Mouse (Mus musculus) kidney, postnatal 10 days (tissue): ENCODE measurements around the gene Grap2.
"Not testable (repeated sequence)": the region's sequence is repeated elsewhere in the genome, so short reads cannot be mapped to it uniquely, and the experiment has no call there.

ENCODE experiments used
- DNase-seq: peaks from one replicate; pipeline ENCODE4 v3.0.0; 2021; ENCODE audit warnings: mixed read lengths

Gene Grap2

DNA sequence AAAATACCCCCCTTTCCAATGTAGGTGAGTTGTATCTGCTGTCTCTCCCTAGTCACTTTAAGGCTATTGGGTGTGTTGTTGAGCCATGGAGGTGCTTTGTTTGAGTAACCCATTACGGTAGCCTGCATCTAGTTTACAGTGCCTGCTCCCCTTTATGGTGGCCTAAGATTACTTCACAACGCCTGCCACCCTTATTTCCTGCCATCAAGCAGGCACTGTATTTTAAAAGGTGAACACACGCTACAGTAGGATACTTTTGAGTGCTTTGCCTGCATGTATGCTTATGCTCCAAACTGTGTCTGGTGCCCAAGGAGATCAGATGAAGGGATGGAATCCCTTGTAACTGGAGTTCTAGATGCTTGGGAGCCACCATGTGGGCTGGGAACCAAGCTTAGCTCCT, 5.3 kb upstream of the Grap2 start:
- no peak for DNase-seq

DNA sequence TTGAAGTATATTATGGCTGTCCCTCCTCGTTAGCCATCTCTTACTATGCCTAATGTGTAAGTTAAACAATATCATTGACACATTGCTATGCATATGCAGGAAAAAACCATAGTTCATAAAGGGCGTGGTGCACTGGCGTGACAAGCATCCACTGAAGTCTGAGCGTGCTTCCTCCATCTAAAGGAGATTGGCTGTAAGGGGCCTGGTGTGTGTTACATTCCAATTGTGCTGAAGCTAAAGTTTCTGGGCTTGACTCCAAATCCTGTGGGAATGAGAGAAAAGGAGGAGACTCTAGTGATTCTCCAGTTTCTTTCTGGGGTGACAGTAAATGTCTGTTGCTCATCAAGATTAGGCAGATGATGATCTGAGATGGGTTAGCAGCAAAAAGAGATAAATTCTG, 4.7 kb upstream of the Grap2 start:
- no peak for DNase-seq

DNA sequence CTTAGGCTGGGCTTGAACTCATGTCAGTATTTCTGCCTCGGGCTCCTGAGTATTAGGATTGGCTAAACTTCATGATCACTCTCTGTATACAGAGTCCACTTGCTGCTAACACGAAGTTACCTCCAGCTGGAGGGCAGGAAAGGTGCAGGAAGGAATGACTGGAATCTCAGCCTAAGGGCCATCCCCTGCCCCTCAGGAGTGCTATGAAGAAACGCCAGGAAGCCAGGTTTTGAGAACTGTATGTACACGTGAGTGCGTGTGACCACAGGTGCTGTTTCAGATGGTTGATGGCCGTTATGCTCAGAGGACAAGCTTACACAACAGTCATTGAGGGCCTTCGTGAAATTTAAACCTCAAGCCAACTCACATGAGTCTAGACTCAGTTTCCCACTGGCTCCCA, 3.2 kb upstream of the Grap2 start:
- DNase-seq = no peak

DNA sequence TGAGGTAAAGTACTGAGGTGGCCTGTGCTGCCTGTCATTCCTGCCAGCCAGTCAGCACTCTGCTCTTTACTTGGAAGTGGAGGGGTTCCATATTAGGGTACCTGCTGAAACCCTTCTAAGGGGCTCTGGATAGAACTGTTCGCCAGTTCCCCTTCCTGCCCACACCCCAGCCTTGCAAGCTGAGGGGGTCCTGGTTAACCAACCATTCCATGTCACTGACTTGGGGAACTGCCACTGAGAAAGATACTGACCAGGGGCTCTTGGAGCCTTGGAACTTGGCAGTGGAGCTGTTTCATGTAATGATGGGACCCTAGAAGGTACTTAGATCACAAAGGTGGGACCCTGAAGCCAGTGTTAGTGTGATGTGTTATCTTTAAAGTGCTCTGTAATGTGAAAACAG, 2.2 kb upstream of the Grap2 start:
- no peak for DNase-seq

DNA sequence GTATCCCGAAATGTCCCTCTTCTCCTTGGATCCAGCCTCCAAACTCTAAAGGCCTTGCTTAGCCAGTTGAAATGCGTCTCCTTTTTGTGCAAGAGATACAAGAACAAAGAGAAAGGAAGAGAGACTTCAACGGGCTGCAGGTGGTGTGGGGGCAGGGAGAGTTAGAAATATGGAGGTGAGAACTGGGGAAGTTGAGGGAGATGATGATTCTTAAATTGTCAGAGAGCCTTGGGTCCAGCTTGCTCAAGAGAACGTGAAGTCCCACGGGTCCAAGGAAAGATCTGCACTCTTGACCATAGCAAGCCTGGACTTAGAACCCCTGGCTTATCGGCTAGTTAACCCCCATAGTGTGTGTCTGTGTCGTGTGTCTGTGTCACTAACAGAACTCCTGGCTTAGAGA, 783 bp upstream of the Grap2 start:
- no peak for DNase-seq

DNA sequence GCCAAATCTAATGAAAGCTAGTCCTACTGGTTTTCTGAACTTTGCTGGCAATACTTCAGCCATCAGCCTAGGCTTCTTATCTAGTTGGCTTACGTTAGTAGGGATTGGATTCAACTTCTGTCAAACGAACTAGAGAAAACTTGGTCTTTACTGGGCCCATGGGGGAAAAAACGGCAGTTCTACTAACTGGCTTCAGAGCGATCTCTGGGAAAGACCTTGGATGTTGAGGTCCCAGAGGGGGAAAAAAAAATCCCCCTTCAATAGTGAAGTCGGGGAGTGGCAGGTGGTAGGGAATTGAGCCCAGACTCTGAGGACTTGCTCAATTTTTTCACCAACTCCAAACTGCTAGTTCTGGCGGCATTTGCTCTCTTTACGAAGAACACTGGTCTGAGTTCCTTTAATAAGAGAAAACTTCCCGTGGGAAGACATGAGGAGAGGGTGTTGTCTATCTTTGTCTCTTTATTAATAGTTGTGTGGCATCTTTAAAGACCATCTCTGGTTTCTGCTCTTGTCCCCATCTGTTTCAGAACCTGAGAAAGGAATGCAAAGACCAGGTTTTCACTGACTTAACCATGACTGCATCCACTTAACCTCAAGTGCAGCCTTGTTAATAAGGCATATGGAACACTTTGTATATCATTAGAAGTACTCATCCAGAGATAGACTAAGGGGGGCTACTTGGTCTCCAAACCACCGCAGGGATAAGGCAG, 572 bp downstream of the Grap2 start:
- DNase-seq = no peak

DNA sequence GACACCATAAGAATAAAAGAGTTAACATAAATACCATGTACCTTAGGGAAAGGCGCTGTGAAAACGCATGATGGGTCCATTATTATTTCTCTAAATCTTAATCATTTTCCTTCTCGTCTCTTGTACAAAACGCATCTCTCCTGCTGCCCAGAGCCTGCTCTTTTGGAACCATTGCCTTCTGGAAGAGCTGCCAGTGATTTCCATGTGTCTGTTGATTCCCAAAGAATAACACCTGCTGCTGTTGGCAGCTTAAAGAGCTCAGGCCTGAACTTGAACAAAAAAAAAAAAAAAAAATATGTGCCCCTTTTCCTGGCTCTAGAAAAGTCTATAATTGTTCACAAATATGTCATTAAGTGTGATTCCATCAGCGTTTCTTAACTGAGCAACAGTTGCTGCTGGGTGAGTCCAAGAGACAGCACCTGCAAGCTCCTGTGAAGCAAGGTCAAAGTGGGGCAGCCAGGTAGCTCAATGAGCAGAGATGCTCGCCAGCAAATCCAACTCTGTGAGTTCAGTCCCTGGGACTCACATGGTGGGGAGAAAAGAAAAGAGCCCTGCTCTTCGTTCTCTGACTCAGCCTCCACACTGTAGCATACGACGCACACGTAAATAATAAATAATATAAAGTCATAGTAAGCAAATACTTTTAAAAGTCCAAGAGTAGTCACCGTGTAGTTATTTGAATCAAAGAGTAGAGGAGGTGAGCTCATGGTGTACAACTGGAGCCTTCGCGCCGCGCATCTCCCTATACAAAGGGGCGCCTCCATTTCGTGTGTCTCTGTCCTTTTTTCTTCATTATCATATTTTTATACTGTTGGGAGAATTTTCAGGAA, 2.0 kb downstream of the Grap2 start:
- no peak for DNase-seq

DNA sequence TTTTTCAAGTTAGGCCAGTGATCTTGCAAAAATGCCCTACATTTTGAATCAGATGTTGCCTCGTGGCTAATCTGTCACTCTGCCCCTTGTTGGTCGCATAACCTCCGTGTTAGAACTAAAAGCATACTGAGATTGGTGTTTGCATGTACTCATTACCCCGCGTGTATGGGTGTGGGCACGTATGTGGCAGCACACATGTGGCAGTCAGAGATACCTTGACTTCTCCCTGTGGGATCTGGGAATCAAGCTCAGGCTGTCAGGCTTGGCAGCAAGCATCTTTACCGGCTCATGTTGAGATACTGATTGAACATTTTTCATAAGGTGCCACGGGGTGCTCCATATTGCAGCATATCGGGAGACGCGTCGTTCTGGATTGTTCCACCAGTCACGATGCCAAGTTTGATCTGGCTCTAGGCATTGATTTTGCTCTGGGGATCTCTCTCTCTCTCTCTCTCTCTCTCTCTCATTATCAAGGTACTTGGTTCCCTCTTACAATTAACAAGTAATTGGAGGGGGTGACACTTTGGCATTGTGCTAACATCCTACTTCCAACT, 3.5 kb downstream of the Grap2 start:
- DNase-seq = no peak

DNA sequence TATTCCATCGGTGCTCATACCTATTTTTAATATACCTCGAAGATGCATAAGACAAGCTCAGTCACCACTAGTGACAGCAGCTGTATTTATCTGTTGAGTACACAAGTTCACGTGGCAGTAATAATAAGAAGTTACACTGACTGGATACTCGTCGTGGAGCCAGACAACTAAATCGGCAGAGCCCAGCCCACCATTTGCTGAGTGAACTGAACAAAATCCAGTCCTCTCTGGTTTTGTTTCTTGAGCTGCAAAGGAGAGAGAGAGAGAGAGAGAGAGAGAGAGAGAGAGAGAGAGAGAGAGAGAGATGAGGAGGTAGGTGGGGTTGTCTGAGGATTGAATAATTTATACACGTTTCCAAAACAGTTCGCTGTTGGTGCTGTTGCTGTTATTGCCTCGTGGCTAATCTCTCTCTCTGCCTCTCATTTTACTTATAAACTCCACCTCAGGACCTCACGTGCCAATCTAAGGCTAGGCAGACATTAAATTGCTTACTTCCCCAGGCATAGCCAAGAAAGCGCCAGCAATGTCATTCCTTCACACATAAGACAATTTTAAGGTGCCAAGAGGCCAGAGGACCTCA, 4.1 kb downstream of the Grap2 start:
- DNase-seq = no peak

DNA sequence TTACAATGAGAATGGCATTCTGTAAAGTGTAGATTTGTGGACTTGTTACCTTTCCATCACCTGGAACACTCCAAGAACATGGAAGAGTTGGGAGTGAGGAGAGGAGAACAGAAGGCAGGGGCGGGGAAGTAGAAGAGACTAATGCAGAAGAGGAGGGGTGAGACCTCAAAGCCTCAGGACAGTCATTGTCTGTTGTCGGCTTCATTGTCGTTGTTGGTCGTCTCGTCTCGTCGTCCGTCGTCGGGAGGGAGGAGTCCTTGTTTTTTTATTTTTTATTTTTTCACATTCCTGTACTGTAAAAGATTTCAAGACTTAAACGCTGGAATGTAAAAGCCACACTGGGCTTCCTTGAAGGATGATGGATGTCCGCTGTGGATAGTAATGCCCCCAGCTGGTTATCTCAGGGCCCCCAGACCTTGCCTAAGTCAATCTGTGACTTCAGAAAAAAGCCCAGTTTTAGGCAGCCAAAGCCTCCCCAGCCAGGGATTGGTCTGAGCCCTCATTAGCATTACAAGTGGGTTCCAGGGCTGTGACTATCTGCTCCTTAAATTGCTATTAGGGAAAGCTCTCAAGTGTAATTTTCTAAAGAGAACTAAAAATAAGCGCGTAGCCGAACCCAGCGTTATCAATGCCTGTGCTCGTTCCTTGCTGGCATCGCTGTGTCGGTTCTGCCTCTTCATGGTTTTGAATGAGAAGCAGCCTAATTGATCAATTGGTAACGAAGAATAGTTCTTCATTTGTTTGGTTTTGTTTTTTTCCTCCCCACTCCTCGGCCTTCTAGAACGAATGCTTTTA, 5.0 kb downstream of the Grap2 start:
- no peak for DNase-seq

DNA sequence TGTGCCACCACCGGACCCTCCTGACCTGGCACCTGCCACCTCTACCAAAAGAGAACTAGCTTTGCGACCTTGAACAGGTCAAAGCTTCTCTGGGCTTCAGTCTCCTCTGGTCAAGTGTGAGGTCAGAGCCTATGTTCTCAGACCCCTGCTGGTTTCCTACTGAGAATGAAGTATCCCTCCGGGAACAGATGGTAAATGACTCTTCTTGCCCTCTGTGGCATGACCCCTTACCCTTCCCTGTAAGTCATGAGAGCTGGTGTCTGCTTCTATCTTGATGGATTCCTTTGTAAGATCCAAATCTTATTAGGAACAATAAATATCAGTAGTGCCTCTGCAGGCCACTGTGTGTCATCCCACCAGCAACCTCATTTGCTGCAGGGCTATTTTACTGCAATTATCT, 6.7 kb downstream of the Grap2 start:
- no peak for DNase-seq

DNA sequence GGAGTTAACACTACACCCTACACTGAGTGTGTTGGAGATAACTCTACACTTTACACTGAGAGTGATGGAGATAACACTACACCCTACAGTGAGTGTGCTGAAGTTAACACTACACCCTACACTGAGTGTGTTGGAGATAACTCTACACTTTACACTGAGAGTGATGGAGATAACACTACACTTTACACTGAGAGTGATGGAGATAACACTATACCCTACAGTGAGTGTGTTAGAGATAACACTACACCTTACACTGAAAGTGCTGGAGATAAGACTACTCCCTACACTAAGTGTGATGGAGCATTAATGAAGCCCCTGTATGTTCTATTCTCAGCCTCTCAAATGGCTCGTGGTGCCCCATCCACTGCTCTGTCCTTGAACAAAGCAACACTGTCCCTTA, 8.2 kb downstream of the Grap2 start:
- DNase-seq = not testable (repeated sequence)

DNA sequence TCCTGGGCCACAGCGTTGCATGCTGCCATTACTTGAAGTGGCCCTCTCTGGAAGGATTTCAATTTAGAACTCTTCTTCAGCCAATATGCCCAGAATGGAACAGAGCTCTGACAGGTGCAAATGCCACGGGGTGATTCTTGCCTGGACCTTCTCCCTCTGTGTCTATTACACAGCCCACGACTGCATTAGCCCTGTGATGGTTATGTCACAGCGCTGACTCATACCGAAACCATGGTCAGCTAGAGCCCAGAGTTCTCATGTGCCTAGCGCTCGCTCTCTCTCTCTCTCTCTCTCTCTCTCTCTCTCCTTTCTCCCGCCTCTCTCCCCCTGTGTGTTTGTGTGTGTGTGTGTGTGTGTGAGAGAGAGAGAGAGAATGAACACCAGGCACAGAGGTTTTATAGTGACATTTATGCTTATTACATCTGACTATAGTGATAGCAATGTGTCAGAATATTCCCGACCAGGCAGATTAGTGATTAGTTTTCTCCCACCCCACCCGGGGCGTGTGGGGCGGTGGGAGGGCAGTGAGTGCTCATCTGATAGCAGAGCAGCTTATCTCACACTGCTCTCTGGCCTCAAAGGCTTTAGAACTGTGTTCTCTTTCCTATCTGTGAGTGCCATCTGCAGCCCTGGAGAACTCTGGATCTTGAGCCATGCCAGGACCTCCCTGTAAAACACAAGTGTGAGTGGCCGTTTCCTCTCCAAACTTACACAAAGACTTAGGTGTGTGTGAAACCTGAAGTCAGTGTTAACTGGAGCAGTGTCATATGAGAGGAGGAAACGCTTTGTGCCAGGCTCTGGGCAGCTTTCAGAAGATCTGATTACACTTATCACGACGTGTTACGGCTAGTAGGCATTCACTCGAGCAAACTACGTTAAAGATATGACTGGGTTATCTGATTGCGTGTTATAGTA, 10.4 kb downstream of the Grap2 start:
- DNase-seq = no peak

DNA sequence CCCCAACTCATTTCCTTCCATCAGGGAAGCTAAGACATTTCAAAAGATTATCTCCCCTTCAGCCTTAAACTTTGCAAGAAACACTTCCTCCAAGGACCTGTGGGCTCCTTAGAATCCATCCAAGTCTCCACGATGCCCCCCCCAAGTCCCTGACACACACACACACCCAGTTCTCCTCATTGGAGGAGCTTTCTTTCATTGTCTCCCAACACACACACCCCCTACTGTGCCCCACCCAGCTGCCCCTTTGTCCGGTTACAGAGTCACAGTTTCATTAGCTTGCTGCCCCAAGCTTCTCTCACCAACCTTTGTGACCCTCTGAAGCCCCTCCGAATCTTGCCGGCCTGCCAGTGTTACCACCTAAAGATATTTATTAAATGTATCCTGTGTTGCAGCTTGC, 13.9 kb downstream of the Grap2 start:
- DNase-seq = no peak

DNA sequence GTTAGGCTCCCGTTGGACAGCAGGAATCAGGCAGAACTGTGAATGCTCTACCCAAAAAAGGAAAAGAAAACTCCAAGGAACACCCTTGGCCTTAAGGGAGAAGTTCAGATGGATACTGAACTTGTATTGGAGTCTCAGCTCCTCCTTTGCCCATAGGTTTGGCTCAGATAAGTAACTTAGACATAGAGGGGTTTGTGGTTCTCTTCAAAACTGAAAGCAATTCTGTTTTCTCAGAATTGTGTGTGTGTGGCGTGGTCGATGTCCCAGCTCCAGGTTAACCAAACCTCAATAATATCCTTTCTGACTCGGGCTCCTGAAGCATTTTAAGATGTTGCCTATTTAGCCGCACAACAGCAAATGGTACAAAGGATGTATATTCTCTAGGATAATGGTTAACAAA, 18.2 kb downstream of the Grap2 start:
- DNase-seq = no peak

DNA sequence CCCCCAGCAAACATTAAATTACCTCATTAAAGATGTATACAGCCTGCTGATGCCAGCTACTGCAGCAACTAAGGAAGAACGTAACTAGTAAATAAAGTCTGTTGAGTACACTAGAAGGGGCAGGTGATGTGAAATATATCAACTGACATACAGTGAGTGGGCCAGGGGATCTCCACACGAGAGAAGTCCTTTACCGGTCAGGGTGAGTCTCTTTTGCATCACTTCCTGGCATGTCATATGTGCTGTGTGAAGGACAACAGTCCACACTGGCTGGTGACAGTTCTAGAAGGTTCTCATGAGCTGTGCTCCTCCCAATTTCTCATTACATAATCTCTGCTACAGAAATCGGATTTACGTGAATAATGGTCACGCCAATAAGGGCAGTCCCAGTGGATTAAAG, 20.3 kb downstream of the Grap2 start:
- no peak for DNase-seq

DNA sequence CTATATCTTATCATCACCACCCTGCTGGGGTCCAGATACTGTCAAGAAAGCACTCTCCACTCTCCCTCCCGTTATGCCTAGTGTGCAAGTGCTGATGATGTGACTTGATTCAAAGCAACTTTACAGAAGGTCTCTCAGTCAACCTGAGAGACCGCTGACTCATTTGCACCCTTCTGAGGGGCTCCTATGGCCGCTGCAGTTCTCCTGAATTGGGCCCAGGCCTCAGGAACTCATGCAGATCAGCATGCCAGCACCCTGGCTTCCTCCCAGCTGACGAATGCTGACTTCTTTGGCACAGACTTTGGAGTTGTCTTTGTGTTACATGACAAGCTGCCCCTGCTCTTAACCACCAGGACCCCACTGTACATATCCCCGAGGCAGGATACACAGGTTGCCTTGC, 21.5 kb downstream of the Grap2 start:
- DNase-seq = no peak

DNA sequence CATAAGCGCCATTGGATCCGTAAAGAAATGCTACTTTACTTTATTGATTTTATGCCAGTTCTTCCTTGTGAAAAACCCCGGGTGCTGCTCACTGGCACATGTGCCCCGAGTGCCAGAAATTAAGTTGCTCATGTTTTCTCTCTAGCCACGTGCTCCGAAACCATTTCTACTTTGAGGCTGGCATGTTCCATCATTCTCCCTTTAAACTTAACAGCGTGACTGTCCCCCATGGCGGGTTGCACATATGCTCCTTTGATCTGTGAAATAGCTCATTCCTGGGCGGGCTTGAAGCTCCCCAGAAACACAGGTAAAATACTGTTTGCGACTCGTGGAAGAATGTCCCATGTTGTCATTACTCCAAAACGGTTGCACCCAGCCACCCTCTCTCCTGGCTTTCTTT, 26.4 kb downstream of the Grap2 start:
- no peak for DNase-seq

DNA sequence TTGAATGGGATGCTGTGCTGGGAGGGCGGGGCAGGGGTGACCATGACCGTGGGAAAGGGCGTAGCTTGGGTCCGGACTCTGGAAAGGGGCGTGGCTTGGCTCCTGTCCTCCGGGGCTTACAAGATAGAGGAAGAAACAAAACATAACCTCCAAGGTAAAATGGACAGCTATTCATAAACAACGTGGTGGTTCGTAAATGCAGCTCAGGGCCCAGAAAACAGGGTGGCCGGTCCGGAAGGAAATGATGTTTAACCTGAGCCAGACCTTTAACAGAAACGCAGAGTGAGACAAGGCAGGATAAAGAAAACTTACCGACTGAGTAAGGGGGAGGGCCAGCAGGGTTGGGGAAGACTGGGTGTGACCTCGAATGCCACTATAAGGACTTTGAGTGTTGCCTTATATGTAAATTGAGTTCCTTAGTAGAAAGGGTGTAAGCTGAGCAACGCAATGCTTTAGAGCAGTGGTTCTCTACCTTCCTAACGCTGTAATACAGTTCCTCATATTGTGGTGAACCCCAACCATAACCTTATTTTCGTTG, 26.9 kb downstream of the Grap2 start:
- DNase-seq = peak; percentile 77

DNA sequence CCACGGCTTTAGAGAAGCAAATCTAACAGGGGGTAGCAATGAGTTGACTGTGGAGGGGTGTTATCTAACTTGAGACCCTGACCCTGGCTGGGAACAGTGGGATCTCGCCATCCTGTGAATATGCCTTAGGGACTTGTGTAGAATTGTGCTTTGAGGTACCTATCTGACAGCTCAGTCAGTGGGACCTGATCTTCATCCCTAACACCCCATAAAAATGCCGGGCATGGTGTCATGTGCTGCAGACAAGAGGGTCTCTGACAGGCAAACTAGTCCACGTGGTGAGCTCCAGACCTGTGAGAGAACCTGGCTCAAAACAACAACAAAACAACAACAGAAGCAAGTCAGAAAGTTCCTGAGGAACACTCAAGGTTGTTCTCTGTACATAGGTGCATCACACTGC, 27.4 kb downstream of the Grap2 start:
- no peak for DNase-seq

DNA sequence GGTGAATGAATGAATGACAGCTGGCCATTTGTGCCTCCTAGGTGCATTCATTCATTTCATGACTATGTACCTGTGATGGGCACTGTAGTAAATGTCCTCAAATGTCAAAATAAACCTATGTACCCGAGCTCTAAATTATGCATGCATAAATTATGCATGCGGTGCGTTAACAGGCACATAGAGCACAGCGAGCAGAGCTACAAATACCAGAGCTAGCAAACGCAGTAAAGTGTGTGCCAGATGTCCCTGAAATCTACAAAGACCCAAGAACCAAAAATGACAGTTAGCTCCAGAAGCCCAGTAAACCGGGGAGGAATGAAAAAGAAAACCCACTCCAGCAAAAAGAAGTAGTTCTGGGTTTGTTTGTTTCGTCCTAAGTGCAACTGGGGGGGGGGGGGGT, 29.1 kb downstream of the Grap2 start:
- no peak for DNase-seq

DNA sequence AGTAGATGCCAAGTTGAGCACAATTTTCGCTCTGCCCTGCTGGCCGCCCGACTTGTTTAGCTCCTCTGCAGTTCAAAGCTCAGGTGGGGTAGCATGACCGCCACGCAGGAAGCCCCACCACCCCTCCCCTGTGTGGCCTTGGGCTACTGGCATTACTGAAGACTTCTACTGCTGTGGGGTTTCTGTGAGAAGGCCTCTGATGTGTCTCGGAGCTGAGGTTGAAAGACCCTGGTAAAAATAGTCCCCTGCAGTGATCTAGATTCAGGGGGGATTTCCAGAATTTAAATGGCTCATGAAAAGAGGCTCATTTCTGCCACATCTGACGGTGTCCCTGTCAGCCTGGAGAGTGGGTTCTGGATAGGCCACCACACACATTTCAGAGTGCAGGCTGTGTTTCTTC, 30.1 kb downstream of the Grap2 start:
- DNase-seq = no peak
